Mouse (Mus musculus) CD4-positive naive resting alpha-beta T cell, adult 76 days (primary cell): ENCODE measurements around the gene Gm14325. TPM values are rescaled to one million over a fixed set of nuclear protein-coding genes. Genes with fewer than 3 reads are reported as not detected.

Experiments
- total RNA-seq: library from RNA; stranded (reverse); gene quantifications from one replicate; pipeline ENCODE4 v1.2.4, GENCODE M21; 2023

Gm14325 gene
- 5.5 TPM for total RNA-seq

DNA sequence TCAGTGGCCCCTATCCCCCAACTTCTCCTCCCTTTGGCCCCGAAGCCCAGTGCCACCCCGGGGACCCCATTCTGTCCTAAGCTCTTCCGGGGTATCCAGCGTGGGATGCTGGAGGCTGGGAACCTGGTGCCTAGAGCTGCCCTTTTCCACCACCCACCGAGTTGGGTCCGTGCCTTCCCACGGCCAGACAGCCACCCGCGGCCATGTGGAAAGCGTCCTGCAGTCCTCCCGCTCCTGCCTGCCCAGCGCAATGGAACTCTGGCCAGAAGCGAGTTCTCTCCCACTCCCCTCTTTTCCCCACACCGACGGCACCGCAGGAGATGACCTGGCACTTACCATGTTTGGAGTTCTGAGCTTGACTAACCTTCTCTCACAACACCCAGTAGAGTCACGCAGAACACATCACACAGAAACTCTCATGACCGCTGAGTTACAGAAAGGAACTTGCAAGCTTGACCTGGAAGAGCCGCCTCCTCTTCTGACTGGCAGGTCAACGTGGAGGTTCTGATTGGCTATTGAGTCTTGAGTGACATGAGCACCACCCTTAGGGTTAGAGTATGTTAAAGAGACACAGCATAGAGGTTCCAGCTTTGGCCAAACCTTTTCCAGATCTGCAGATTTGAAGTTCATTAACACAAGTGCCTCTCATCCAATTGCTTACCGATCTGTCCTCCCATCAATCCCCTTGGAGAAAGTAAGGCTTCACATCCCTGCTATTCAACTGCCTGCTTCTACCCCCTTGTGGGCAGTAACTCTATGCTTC is at the start of gene Gm14325:
TSS of gene Gm14325 (minus strand) at position 436 of the 763 bp plus-strand sequence.

Other genes with a start within 250 kb of the Gm14325 start
- 2.8 TPM for gene Gm14322, start 81.0 kb downstream of the Gm14325 start, total RNA-seq
- gene Gm14327, start 56.8 kb upstream of the Gm14325 start, total RNA-seq, result not detected
- not detected for gene Zfp972, start 85.3 kb upstream of the Gm14325 start, total RNA-seq
- 8.6 TPM for gene Gm14326, start 117.0 kb upstream of the Gm14325 start, total RNA-seq
- gene Zfp971, start 182.9 kb upstream of the Gm14325 start, total RNA-seq, result 10.9 TPM
- gene Zfp931, start 238.1 kb upstream of the Gm14325 start, total RNA-seq, result 10.5 TPM